Mouse (Mus musculus) c-Kit-negative CD71-positive TER-119-positive erythroid progenitor cells, embryonic 14.5 days (primary cell): ENCODE data around the gene Acvr1b.

Experiments
- DNase-seq: peaks from one replicate; pipeline ENCODE4 v3.0.0-alpha.2; 2013; ENCODE audit warnings: low read depth, low spot score

Gene Acvr1b

GRCm38 (mm10) chr15:101250220-101250800 is 76.4 kb downstream of the Acvr1b start:
- no peak for DNase-seq

GRCm38 (mm10) chr15:101251930-101252329 is 78.1 kb downstream of the Acvr1b start:
- DNase-seq, result no peak

DNA sequence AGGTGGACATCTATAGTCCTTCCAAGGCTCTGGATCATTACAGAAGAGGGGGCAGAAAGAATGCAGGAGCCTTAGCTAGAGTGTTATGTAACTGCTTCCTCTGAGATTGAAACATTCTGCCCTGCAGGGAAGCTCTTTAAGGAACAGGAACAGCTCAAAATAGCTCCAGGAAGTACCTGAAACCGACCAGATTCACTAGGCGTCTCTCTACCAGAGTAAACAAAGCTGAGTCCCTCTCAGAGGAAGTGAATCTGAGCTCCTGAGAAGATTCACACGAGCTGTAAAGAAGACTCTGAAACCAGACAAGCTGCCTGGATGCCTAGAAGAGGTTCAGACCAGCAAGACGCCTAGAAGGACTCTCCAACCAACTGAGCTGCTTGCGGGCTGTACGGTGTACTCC is 78.7 kb downstream of the Acvr1b start:
- DNase-seq, result no peak

GRCm38 (mm10) chr15:101253563-101253885 is 79.7 kb downstream of the Acvr1b start:
- no peak for DNase-seq

DNA sequence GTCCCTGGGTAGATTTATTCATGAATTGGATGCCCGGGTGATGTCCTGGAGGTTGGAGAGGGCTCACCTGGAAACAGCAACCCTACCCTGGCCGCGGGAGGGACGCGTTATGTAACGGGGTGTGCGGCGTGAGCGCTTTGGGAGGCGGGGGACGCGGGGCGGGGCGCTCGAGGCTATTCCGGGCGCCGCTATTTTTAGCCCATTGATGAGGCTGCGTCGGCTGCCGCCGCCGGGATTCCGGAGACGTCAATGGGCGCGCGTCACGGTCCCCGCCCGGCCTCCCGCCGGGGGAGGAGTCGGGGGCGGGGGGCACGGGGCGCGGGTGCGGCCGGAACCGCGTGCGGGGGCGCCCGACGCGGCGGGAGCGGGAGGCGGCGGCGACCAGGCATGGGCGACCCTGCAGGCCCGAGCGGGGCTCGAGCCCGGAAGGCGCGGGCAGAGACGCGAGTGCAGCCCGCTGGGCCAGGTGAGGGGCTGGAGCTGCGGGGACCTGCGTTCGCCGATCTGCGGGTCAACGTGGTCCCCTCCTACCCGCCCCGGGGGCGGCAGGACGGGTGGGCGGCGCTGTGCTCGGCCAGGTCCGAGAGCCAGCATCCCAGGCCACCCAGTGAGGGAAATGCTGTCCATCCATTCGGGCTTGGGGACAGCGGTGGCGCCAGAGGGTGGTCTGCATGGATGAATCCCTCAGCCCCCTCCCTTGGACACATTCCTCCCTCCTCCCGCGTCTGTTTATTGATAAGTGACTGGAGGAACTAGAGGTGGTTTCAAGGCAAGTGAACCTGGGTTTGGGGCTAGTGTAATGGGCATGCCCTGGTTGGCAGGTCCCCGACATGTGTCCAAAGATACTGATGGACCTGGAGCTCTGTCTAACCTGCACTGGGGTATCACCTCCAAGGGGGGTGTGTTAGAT is 80.3 kb downstream of the Acvr1b start, which contains the start of gene Nr4a1:
Gene Nr4a1 (plus strand): TSS at position 384 of the 910 bp plus-strand sequence.
- no peak for DNase-seq

- no peak for DNase-seq
These were observed 82.1 kb downstream of the Acvr1b start for GRCm38 (mm10) chr15:101255842-101256462.

DNA sequence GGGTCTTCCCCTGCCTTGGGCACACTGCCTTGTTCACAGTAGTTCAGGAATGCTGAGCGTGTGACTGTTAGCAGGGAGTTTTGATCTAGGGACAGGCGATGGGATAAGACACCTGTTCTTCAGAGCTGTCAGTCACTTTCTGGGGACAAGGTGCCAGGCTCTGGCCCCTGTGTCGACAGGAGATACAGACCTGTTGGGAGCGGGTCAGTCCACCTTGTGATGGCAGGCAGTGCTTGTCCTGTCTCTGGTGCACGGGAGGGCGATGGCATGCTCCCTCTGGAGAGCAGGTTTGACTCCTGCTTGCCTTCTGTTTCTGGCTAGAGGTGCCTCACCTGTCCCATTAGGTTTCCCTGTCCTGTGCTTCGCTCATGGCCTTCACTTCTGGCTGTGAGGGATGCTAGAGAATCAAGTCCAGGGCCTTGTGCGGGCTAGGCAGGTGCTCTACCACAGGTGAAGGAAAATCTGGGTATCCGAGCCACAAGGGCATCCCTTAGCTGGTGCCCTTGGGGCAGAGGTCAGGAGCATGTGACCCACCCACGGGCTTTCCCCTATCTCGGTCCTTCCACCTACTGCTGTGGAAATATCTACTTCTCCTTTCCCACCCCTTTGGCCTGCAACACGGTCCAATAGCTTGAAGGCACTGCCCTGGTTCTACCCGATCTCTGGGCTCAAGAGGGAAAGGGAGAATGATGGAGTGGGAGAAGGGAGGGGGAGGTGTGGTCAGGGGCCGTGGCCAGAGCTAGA is 82.8 kb downstream of the Acvr1b start:
- no peak for DNase-seq

GRCm38 (mm10) chr15:101258420-101258819 is 84.6 kb downstream of the Acvr1b start:
- DNase-seq, result no peak

- no peak for DNase-seq
These were observed 86.1 kb downstream of the Acvr1b start for GRCm38 (mm10) chr15:101259922-101260321.

GRCm38 (mm10) chr15:101260387-101260786 is 86.5 kb downstream of the Acvr1b start:
- DNase-seq, result no peak

GRCm38 (mm10) chr15:101260874-101261622 is 87.2 kb downstream of the Acvr1b start:
- DNase-seq, result no peak

- no peak for DNase-seq
These were observed 88.6 kb downstream of the Acvr1b start for GRCm38 (mm10) chr15:101262502-101262901.
